Mouse (Mus musculus) cerebellum, adult 18-20 months (tissue): ENCODE data around the gene Intu.
A peak's percentile ranks its signal among the peaks of the same experiment; 100 is the strongest.

Source experiments
- DNase-seq, 2 experiments: peaks; one replicate each; pipeline ENCODE4 v3.0.0; 2021

The Intu gene

GRCm38 (mm10) chr3:40685855-40686515 is 154.9 kb downstream of the Intu start:
- DNase-seq: no peak

DNA sequence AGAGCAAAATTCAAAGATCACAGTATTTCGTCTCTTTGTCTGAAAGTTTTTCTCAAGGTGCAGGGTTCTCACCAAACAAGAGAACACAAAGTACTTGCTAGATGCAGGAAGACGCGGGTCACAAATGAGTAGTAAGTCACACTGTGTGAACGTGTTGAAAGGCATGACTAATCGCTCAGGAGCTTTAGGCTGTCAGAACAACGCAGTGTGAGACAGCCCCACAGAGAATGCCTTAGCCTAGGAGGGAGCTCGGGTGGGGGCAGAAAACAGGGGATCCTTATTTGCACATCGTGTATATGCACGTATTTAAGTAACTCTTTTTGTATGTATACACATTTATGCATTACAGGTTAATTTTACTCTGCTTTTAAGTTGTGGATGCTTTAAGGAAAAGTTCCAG is 155.8 kb downstream of the Intu start:
- no peak for DNase-seq

DNA sequence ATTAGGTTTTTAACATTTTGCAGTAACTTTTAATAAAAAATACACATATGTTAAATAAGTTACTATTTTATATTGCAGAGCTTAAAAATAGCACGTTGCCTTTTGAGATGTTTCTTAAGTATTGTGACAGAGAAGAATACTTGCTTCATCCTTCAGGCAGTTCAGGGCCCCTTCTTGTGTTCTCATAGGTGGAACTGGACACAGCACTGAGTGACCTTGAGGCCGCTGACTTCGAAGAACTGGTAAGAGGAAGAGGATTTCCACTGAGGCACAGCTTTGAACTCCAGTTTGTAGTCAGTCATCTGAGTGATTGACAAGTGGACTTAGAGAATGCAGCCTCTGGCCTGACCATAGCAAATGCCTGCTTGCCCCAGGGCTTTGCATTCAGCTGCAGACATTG is 156.5 kb downstream of the Intu start:
- DNase-seq: no peak

GRCm38 (mm10) chr3:40691566-40691965 is 160.5 kb downstream of the Intu start:
- DNase-seq: peak; percentile 54 to 65

DNA sequence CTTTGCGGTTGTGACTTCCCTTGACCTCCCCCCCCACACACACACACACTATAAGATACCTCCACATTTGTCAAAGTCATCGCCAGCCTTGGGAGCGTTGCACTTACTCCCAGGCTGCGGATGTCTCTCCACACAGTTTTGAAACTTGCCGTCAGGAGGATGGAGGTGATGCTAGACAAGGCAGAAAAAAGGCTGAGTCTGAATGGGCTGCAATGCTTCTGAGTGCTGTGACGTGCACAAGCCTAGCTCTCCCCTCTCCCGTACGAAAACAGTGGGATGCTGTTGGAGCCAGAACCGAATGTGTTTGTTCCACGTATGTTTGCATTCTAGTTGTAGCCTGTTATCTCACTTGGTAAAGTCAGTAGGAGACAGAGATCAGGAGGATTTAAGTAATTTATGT is 162.3 kb downstream of the Intu start:
- DNase-seq: no peak

DNA sequence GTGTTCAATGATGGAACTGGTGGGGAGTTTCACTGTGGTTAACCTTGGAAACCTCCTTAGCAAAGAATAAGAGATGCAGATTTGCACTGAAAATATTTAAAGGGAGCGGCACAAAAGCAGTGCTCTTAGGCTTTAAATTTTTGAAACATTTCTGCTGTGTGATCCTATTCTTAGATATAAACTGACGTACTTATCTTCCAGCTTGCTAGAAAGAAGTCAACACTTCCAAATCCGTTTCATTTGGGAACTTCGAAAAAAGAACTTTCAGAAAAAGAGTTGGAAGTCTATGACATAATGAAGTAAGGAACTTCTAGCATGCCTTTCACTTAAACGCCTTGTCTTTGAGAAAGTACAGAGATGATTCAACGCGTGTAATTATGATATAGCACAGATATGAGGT is 162.9 kb downstream of the Intu start:
- DNase-seq: no peak

DNA sequence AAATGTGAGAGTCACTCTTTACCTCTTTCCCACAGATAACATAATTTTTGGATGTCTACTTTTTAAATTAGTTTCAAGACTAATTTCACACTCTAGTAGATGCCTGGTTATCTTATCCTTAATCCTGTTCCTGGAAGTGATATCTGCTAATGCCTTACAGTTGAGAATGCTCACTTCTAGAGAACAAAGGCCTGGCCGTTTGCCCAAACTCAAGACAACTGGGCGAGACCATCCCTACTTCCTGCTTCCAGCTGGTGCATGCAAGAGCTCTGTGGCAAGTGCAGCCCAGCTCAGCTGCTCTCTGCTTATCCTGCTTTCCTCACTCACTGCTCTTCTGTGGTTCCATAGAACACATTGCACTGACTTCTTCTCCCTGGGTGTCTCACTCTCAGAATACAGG is 163.4 kb downstream of the Intu start:
- no peak for DNase-seq

DNA sequence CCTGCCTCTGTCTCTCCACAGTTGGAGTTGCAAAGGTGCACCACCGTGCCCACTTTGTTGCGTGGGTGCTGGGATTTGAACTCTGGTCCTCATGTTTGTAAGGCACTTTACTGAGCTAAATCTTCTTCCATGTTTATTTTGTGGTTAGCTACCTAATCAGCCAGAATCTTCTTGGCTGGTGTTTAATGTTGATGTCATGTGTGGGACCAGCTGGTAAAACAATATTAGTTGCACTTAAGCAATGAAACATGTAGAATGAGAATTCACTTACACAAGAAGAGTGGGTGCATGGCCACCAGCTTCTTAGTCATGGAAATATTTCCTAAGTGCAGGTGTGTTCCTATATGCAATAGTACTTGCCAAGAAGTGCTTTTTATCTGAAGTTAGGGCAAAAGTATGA is 164.1 kb downstream of the Intu start:
- no peak for DNase-seq

GRCm38 (mm10) chr3:40698834-40699233 is 167.7 kb downstream of the Intu start:
- no peak for DNase-seq

DNA sequence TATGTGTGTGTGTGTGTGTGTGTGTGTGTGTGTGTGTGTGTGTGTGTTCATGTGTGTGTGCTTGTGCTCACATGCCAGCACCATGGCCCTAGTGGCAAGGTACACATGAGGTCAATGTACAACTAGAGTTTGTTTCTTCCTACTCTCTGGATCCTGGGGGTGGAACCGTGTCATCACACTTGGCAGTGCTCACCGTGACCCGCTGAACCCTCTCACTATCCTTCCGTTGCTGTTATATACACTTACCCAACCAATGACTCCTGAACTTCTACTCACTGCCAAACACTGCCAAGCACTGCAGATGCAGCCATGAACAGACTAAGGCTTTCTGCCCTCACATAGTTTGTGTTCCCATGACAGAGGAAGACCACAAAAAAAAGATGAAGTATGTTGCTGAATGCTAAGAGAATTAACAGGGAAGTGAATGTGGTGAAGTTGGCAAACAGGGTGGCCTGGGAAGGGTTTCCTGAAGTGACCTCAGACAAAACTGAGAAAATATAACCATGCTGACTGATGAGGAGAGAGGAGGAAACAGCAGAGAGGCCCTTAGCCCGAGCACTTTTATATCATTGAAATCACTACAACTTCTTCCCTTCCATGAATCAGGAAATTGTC is 173.8 kb downstream of the Intu start:
- no peak for DNase-seq

DNA sequence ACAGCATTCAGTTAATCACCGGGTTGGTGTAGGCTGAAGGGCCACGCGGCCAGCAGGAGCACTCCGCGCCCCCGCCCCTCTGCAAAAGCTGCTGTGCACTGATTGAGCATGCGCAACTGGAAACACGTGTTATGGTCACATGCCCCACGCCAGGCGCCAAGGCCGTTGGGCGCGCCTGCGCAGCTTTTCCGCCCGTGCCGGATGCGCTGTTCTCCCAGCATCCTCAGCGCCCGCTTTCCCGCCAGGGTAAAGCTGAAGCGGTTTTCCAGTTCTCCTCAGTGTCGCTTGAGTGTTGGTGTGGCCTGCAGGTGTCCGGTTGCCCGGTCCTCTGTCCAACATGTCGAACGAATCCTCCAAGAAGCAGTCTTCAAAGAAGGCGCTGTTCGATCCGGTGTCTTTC is 177.6 kb downstream of the Intu start, which contains the start of gene Slc25a31:
Gene Slc25a31, plus strand, starts transcription at position 201 of the 400 bp plus-strand sequence.
- DNase-seq: no peak

DNA sequence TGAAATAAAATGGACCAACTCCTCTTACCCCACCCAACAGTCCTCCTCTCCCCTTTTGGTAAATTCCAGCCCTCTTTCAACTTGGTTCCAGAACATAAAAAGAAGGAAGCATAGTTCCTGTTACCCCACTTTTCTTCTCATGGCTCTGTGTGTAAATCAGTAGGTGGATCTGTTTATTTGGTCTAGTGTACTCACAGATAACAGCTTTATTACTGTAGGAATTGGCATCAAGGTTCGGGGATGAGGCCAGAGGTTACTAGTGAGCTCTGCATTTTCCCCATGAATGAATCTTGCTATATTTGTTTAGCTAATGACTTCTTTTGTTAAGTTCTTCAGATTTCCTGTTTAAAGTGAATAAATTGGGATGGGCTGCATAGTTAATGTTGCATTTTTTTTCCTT is 185.0 kb downstream of the Intu start:
- no peak for DNase-seq

DNA sequence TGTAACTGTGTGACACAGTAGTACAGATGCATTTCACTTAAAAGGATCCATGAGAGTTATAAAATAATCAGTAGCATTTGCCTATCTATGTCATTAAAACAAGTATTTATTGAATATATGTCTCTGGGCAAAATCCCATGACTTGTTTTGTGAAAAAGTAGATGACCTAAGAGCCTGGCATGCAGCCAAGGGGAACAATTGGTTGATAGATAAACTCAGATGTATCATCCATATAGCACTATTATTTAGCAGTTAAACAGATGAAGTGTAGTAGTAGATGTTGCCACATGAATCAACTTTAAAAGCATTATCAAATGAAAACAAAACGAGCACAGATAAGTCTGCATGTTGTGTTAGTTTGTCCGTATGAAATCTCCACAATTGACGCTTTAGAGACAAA is 187.9 kb downstream of the Intu start:
- DNase-seq: no peak

DNA sequence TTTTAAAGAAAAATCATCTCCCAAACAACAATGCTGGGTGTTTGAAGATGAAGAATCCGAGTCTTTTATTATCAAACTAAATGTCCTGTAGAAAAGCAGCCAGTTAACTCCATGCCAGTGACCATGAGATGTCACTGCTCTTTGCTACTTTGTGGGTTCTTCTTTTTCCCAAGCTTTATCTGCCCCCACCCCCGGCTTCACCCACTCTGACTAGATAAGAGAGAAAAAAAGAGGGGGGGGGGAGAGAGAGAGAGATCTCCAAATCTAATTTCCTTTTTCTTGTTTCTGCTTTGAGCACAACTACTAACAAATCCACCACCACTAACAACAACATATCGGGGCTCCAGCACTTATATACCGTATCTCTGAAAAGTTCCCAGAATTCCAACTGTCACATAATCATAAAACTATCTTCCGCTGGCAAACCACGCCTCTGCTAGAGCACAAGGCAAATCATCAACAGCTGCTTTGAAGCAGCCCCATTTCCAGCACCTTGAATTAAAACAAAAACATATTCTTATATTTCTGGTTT is 207.4 kb downstream of the Intu start:
- DNase-seq: no peak

DNA sequence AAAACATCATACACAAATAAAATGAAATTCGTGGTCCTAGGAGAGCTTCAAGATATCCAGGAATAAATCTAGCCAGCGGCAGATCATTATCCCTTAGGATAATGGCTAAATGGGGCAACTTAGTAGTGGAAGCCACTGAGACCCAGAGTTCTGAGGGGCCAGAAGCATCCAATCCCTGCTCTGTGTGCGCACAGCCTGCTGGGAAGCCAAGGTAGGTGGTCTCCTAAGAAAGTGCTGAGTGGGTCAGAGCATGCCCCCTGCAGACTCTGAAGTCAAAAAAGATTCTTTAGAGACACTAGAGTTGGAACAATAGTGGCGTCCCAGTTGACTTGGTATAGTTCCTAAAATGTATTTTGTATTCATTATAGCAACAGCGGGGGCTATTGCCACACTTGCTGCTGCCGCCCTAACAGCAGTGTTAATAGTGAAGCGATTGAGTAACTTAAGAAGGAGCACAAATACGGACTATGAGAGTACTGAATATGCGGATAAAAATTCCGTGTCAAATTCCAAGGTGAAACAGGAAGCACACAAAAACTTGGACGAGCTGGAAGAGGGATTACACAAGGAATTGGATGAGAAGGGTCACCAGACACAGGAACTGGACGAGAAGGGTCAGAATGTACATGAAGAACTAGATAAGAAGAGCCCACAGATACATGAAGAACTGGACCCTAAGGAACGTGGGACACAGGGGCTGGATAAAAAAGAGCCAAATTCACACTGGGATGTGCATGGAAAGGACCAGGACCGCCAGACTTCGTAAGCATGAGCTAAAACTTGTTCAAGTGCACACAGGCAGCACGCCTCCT is 213.1 kb downstream of the Intu start, which contains the start of gene Hspa4l:
Gene Hspa4l, plus strand, starts transcription at position 472 of the 812 bp plus-strand sequence.
- peak in 1 of 2 experiments; percentile 23 for DNase-seq

DNA sequence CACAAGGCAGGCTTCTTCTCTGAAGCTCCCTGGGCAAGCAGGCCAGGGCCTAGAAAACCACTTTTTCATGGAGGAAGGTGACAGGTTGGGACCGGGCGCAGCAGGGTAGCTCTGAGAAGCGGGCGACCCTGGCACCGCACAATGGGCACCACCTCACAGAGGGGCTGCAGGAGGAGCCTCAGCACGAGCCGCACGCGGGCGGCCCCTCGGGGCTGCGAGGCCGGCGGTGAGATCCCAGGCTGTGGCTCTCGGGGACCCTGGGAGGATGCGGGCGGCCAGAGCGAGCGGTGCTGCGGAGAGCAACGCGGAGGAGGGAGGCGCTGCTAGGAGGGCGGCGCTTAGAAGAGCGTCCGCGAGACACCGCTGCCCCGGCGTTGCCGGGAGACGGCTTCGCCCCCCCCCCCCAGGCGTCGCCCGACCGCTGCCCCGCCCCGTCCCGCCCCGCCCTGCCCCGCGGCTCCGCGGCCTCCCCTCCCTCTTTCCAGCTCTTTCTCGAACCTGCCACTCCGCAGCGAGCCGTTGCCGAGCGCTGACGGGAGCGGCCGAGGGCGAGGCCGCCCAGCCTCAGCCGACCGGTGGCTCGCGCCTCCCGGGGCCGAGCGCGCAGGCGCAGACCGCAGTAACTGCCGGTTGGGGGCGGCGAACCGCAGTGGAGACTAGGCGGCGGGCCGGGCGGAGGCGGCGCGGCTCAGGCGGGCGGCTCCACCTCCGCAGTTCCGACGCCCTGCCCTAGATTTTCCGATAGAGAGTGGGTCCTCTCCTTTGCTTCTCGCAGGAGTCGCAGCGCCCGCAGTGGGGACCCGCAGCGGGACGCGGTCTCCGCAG is 214.0 kb downstream of the Intu start:
- DNase-seq: peak; percentile 93 to 97

- peak; percentile 27 to 50 for DNase-seq
Observed at GRCm38 (mm10) chr3:40745661-40746547, 214.8 kb downstream of the Intu start.
